Mouse (Mus musculus): ENCODE measurements around the gene Pard3.

Gene Pard3

GRCm38 (mm10) chr8:127292307-127292706, 228.6 kb downstream of the Pard3 start:
- CTCF ChIA-PET, result no interaction called here

GRCm38 (mm10) chr8:127293025-127293729, 229.5 kb downstream of the Pard3 start:
- CTCF ChIA-PET, result no interaction called here

DNA sequence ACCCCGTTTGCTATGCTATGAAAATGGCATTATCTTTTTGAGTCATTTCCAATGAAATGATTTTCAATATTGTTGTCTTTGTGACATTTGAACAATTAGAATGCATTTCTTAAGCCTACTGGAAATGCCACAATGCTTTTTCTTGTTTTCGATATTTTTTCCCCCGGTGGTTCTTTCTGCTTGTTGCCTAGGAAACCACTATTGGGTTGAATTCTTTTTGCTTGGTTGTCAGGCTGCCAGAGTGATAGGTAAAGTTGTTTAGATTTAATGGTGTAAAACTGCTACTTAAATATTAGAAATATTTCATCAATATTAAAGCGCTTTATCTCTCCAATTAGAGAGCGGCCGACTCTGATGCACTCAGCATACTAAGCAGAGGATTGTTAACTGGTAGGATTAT, 230.4 kb downstream of the Pard3 start:
- CTCF ChIA-PET, result no interaction called here

DNA sequence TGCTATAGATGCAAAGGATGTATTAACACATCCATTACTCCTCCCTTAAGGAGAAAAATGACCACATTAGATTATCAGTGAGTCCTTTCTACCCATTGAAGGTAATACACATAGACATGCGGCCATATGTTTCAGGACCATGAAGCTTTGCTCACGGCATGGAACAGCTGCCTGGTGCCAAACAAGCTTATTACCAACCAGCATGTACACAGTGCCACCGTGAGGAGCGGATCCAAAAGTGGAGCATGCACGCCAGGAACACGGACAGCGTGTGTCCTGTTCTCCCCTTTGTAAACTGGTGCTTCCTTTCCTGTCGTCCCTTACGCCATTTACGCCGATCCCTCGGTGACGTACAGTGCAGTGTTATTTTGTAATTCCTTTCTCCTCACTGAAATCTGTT, 232.2 kb downstream of the Pard3 start:
- CTCF ChIA-PET, result no interaction called here

DNA sequence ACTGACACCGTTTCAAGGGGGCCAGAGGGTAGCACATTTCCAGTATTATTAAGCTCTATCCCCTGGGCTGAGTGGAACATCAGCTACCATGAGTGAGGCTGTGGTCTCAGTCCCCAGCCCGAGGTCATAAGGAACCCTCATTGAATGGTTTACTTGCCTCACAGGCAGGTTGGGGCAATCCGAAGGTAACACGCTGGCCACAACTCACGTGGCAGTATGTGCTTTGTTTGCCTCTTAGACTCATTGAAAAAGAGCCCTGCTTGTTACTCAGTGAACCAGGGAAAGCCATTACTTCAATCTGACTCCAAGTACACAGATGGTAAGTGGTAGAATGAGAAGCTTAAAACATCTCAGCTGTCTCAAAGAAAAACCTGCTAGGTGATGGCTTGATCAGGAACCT, 236.8 kb downstream of the Pard3 start:
- CTCF ChIA-PET, result no interaction called here

GRCm38 (mm10) chr8:127302847-127303445, 239.3 kb downstream of the Pard3 start:
- CTCF ChIA-PET, result no interaction called here

GRCm38 (mm10) chr8:127307026-127307425, 243.3 kb downstream of the Pard3 start:
- CTCF ChIA-PET, result no interaction called here

- CTCF ChIA-PET, result no interaction called here
Observed at GRCm38 (mm10) chr8:127309363-127309762, 245.7 kb downstream of the Pard3 start.

DNA sequence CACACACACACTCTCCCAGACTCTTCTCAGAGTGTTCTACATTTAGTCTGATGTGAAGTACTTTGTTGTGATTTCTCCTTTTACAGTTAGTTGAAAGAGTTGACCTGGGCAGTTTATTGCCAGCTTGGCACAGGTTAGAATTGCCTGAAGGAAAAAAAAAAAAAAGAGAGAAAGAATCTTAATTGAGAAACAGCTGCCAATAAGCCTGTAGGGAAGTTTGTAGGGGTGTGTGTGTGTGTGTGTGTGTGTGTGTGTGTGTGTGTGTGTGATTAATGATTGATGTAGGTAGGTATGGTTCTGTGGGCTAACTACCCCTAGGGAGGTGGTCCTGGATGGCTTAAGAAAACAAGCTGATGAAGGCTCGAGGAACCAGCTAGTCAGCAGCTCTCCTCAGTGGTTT, 252.1 kb downstream of the Pard3 start:
- CTCF ChIA-PET, result no interaction called here

DNA sequence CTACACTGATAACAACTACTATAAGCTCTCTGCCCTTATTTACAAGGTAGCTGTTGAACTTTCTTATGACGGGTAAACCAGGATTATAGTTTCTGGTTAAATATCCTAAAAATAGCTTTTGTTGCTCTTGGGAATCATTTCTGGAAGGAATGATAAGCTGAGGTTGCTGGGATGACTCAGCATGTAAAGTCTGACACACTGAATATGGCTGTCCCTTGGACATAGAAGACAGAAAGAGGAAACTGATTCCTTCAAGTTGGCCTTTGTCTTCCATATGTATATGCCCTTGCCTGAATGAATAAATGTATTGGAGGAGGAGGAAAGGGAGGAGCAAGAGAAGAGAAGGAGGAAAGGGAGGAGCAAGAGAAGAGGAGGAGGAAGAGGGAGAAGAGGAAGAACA, 254.2 kb downstream of the Pard3 start:
- CTCF ChIA-PET, result no interaction called here

DNA sequence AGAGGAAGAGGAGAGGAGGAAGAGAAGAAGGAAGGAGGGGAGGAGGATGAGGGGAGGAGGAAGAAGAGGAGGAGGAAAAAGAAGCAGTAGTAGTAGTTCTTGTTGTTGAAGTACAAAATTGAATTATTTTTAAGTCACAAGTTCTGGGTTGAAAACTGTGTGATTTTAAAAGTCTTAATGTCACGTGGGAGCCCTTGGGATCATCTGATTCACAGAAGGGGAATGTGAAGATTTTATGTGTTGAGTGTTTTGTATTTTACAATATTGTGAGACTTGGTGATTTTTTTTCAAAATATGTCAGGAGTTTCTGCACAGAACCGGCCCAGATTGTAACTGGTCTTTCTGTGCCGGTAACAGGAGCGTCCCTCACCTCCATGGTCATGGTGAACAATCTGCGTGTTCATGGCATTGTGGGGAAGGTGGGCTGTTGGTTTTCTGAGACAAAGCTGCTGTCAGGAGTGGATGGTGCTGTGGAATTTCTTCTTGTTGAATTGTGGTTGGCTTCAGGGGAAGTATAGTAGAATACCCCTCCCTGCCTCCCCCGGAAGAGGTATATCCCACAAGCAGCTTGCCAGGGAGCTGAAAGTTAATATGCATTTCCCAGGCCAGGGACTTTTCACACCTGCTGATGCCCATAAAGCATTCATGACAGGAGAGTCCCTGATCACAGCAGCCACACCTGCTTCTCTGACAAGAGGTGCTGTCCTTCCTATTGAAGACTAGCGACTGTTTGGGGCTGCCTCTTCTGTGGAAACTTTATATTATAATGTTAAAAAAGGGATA, 254.9 kb downstream of the Pard3 start:
- CTCF ChIA-PET, result no interaction called here

GRCm38 (mm10) chr8:127320930-127321329, 257.2 kb downstream of the Pard3 start:
- CTCF ChIA-PET, result no interaction called here

DNA sequence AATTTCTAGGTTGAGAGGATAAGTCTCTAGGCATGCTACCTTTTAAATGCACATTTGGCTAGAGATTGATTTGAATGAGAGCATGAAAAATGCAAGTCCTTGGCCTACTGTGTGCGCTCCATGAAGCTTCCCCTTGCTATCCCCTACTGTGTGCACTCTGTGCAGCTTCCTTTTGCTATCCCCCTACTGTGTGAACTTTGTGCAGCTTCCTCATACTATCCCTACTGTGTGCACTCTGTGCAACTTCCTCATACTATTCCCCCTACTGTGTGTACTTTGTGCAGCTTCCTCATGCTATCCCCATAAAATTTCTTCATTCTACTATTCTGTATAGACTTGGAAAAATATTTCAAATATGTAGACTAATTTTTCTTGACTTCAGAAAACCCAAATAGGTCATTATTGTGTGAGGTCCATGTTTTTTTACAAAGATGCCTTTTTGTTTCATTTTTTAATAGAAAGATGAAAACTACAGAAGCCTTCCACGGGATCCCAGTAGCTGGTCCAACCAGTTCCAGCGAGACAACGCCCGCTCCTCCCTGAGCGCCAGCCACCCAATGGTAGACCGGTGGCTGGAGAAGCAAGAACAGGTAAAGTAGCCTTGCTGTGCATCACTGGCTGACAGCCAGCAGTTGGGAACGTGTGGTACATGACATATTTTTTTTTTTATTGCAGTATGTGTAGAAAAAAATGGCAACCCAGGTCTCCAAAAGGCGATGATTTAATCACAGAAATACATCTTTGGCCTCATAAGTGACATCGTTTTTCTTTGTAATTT, 260.1 kb downstream of the Pard3 start:
- CTCF ChIA-PET, result no interaction called here

DNA sequence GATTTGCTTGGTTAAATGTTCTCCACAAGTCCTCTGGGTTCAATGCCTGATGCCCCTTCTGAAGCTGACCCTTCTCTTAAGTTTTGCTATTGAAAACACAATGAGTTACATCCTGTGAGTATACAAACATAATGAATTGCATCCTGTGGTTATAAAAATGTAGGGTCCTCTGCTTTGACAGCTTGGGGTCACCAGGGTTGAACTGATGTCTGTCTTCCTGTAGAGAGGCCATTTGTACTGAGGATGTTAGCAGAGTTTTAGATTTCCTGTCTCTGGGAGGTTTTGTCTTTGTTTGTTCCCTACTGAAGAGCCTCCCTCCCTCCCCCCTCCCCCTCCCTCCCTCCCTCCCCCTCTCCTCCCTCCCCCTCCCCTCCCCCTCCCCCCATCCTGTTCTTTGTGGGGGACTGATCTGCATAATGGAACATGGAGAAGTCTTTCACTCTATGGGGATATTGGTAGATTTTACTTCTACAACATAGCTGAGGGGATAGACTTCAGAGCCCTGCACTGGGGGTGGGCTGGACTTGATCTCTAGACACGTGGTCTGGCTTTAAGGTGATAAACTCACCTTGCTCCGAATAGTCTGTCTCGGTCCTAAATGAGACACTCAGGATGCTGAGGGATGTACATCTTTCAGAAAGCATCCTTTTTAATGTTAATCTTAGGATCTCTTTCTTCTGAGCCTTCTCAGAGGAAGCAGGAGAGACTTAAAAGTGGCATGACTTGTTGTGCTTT, 261.3 kb downstream of the Pard3 start:
- CTCF ChIA-PET, result no interaction called here

DNA sequence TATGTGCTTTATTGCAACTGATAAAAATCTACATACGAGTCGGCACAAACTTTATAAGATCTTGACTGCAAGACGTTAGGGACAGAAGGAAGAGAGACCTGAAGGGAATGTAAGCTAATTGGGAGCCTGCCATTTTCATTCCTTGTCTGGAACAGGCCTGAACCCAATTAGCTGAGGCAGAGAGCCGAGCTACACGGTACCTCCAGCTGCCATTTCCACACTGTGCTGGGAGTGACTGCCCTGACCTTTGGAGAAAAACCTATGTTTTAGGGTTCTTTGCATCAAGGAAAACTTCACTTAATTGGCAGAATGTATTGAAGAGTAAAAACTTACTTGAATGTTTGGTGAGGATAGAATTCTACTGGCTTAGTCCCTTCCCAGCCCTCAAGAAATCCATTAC, 262.1 kb downstream of the Pard3 start:
- CTCF ChIA-PET, result no interaction called here

GRCm38 (mm10) chr8:127330258-127331187, 266.8 kb downstream of the Pard3 start:
- CTCF ChIA-PET, result no interaction called here

DNA sequence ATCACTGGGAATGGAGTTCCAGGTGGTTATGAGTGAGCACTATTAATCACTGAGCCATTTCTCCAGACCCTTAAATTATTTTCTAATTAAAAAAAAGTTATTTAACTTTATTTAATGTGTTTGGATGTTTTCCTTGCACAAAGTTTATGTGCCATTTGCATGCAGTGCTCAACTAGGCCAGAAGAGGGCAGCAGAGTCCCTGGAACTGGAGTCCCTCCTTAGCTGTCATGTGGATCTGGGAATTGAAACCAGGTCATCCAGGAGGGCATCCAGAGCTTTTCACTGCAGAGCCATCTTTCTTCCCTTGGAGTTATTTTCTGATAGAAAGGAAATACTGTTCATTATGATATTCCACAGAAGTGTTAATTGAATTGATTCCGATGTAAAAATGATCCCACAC, 268.1 kb downstream of the Pard3 start:
- CTCF ChIA-PET, result no interaction called here

GRCm38 (mm10) chr8:127335216-127335615, 271.5 kb downstream of the Pard3 start:
- CTCF ChIA-PET, result no interaction called here

- CTCF ChIA-PET, result no interaction called here
Observed at GRCm38 (mm10) chr8:127338183-127338582, 274.5 kb downstream of the Pard3 start.

GRCm38 (mm10) chr8:127341046-127341445, 277.4 kb downstream of the Pard3 start:
- CTCF ChIA-PET, result interaction anchor here (0.6 kb wide), 1 partner anchor 1142 kb away, joined by 5 read pairs; no protein-coding TSS in a partner anchor

- CTCF ChIA-PET, result no interaction called here
Observed at GRCm38 (mm10) chr8:127343115-127343514, 279.4 kb downstream of the Pard3 start.
